Mouse (Mus musculus) gastrocnemius, postnatal 4 days (tissue): ENCODE results near the gene Bcl2l14. TPM values are rescaled to one million over a fixed set of nuclear protein-coding genes. Genes with fewer than 3 reads are reported as not detected.

ENCODE experiments used
- DNase-seq, 2 experiments: peaks; one replicate each; pipeline ENCODE4 v3.0.0; 2021 to 2022; ENCODE audit warnings: low spot score in 2 of 2, mixed read lengths in 2 of 2
- total RNA-seq, 2 experiments: library from RNA; stranded (reverse); gene quantifications; 2 replicates each; pipeline ENCODE4 v1.2.3; 2021

Gene Bcl2l14
- total RNA-seq, 2 experiments from 2014 or later = not detected

DNA sequence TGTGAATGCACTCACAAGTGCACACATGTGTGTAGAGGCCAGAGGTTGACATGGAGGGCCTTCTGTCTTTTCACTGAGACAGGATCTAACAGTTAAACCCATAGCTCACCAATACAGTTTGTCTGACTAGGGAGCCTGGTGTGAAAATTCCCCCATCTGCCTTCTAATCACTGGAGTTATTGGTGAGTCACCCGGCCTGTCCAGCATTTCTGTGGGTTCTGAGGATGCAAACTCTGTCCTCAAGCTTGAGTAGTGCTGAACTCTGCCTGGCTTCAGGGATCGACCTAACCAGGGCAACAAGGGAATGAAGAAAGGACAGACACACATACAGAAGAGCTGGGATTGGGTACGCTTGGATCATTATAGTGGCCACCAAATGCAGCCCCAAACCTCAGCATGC lies 45.6 kb downstream of the Bcl2l14 start:
- DNase-seq = no peak

DNA sequence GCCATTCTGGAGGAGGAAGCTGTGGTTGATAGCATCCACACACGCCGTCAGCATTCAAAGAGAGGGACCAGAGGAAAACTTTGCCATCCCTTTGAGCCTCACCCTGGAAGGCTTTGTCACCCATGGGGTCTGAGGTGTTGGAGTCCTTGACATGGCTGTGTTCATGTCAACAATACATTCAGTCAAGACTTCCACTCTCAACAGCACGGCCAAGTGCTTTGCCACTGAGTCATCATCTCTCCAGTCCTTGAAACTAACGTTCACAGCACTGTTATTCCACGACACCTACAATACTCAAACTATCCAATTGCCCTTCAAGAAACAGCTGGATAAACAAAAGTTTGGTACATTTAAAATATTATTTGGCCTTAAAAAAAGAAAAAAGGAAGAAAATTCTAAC lies 46.1 kb downstream of the Bcl2l14 start:
- DNase-seq = no peak

DNA sequence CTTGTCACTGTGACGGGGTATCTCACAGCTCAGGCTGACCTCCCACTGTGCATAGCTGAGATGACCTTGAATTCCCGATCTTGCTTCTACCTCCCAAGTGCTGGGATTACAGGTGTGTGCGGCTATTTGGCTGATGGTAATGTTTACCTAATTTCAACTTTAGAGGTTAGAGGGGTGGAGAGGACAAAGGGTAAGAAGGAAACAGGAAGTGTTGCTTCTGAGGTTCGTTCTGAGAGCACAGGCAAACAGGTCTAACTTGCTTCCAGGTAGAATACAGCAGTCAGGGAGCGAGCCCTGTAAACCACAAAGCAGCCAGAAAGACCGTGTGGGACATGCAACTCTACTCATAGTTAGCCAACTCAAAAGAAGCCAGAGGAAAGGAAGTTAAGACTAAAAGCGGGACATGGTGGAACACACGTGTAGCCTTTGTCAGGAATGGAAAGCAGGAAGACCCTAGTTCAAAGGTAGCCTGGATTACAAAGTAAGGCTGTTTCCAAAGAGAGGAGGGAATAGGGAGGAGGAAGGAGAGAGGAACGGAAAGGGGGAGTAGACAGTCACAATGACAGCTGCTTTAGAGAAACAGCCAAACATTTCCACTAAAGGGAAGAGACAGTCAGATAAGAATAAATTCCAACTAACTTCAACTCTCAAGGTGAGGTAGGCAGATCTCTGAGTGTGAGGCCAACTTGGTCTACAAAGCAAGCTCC lies 47.2 kb downstream of the Bcl2l14 start:
- DNase-seq = no peak

DNA sequence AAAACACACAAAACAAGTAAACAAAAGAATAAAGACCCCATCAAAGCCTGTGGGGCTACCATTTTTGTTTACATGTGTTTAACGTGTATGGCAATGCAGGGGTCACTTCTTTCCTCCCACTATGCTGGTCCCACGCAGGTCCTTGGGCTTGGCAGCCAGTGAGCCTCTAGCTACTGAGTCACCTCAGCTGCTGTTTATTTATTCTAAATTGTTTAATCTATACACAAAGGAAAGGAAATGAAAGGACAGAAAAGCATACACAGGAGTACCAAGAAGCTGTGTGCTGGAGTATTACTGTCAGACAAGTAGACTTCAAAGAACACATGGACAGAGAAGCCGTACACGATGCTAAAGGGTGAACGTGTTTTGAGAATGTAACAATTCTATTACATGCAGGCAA lies 47.8 kb downstream of the Bcl2l14 start:
- no peak for DNase-seq

DNA sequence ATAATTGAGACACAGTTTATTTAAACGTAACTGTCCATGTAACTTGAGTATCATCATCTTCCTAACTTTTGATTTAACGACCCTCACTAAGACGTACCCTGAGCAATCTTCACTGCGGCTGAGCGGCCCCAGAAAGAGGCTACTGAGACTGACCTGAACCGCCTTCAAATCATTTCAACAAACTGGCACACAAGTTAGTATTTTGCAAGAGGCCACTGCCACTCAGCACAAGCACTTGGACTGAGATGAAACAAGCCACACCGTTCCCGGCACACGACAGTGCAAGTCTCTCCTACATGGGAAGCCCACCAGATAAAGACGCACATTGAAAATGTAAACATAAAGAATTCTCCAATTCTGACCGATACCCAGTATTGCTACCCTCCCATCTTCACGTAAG lies 52.3 kb downstream of the Bcl2l14 start:
- no peak for DNase-seq

- DNase-seq = no peak
Observed at GRCm38 (mm10) chr6:134449958-134450357, 53.8 kb downstream of the Bcl2l14 start.

DNA sequence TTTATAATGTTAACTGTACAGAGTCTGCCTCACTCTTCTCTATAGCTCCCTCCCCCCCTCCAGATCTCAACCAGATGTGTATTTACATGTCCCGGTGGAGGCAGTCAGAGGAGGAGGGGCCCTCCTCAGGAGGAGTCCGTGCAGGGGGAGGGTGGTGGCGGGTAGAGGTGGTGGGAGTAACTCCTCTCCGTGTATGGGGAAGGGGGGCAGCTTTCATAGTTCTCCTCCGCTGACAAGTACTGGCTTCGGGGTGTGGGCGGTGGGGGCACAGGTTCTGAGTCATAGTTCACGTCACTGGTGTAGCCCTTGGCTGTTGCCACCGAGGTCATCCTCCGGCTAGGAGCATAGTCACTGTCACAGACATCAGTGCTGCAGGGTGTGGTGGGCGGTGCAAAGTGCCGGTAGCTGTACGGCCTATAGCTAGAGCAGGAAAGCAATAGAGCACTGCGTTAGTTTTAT lies 54.6 kb downstream of the Bcl2l14 start:
- DNase-seq = peak in 1 of 2 experiments; percentile 31

DNA sequence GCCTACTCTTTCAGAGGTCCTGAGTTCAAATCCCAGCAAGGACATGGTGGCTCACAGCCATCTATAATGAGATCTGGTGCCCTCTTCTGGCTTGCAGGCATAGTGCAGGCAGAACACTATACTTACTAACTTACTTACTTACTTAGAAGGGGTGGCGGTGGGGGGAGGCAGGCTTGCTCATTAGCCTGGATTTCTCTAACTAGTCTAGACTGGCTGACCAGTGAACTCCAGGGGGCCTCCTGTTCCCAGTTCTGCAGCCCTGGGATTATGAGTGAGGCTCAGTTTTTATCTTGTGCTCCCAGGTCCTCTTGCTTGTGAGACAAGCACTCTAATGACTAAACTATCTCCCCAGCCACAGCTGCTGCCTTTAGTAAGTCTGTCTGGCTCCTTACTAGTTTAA lies 58.0 kb downstream of the Bcl2l14 start:
- no peak for DNase-seq

- DNase-seq = no peak
Observed at GRCm38 (mm10) chr6:134458376-134458775, 62.3 kb downstream of the Bcl2l14 start.

DNA sequence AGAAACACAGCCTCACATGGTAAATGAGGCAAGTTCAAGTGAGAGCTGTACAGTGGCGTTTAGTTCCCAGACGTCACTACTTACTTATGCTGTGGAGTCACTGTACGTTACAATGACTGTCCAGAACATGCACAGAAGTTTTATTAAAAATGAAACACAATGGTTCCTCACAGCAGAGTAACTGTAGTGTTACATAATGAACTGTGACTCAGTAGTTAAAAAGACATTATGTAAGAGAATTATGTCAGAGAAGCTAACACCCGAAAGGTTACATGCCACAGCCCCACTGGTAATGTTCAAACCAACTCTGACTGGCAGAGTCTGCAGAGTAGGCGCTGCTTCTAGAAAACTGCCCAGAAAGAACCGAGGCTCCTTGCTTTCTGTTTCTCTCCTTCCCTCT lies 65.1 kb downstream of the Bcl2l14 start:
- no peak for DNase-seq

- DNase-seq = no peak
Observed at GRCm38 (mm10) chr6:134466671-134467229, 70.6 kb downstream of the Bcl2l14 start.

DNA sequence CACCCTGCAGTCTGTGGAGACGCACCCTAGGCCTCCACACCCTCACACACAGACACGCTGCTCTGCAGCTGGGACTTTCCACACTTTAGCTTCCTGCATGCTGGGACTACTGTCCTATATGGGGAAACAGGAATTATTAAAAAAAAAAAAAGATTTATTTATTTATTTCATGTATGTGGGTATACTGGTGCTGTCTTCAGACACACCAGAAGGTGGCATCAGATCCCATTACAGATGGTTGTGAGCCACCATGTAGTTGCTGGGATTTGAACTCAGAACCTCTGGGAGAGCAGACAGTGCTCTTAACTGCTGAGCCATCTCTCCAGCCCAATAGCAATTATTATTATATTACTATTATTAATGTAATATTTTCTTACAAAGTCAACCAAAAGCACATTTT lies 73.2 kb downstream of the Bcl2l14 start:
- DNase-seq = no peak

DNA sequence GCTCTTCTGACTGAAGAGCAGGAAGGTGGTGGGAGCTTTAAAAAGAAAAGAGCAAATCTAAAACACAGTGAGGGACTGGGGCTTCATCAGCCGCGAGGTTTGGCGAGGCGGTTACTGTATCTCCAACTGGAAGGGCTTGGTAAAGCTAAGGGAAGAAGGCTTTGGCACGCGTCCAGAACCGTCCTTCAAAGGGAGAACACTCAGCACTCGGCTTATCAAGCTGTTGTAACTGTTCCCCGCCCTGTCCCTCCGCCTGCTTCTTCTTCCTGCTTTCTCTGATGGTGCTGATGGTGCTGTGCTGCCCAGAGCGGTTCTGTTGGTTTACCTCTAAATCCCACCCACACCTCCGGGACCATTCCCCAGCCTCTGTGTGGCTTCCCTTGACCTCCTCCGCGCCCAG lies 74.7 kb downstream of the Bcl2l14 start:
- peak in 1 of 2 experiments; percentile 33 for DNase-seq

GRCm38 (mm10) chr6:134473143-134473561 lies 77.0 kb downstream of the Bcl2l14 start:
- DNase-seq = no peak

DNA sequence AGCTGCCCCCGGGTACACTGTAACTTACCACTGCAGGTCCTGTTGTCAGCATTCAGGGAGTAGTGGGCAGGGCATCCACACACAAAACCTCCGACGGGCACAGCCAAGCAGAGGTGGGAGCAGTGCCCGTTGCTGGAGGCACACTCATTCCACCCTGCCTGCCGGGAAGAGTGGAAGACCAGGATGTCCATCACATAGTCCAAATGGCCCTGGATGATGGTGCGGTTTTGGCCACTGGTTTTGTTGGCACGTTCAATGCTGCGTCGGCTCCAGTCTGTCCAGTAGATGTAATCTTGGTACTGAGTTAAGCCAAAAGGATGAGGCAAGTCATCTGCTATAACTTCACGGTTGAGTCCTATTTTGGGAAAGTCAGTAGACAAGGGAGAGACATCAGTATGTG lies 83.4 kb downstream of the Bcl2l14 start:
- DNase-seq = no peak

GRCm38 (mm10) chr6:134486318-134486717 lies 90.2 kb downstream of the Bcl2l14 start:
- DNase-seq = no peak

Other genes with a start within 250 kb of the Bcl2l14 start
- gene Lrp6, start 170.6 kb downstream of the Bcl2l14 start, total RNA-seq = 10 to 100 TPM; 68.0 to 68.1 TPM
- gene Mansc1, start 236.2 kb downstream of the Bcl2l14 start, total RNA-seq = 1 to 10 TPM; 3.8 to 4.1 TPM
- gene Borcs5, start 243.2 kb downstream of the Bcl2l14 start, total RNA-seq = 10 to 100 TPM; 11.0 to 12.7 TPM